Mouse (Mus musculus) cerebellum, adult 2 months (tissue): ENCODE data around the gene Ccdc40.

Experiments
- CTCF ChIP-seq: fragments of 200-500 bp; IDR thresholded peaks from 2 replicates; pipeline ENCODE4 v1.5.1; 2011; ENCODE audit warnings: low read depth, mild to moderate bottlenecking, control low read depth, low read length, moderate library complexity, borderline replicate concordance; ENCODE audit not compliant: insufficient read depth
- POLR2A ChIP-seq: fragments of 200-500 bp; IDR thresholded peaks from 2 replicates; pipeline ENCODE4 v1.6.1; 2011; ENCODE audit warnings: low read length, control low read depth, borderline replicate concordance; ENCODE audit not compliant: insufficient read depth

DNA sequence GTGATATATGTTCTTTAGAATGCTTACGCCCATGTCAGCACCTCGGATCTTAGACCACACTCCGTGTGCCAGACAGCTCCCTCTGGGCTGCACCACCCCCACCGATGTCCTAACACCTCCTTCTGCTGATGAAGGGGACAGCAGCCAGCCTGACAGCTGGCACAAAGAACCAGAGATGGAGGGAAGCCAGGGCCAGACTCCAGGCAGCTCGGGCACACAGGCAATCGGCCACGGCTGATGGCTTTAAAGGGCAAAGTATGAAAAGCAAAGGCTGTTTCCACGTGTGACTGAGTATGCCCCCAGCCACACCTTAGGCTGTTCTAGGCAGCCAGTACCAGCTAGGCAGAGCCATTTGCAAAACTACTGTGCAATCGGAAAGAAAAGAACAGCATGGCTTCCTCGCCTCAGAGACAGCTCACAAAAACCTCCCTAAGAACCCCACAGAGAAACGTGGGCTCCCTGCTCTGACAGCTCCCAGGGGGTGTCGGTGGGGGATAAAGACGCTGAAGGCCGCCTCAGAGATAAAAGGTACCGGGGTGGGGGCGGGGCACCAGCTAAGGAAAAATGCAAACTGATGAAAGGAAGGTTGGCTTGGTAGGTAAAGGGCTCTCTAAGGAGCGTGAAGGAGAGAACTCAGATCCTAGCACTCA is 8.4 kb upstream of the Ccdc40 start:
- TF ChIP-seq POLR2A (no peak), CTCF (no peak)
